Mouse (Mus musculus): ENCODE data around the gene Cbarp. TPM values are rescaled to one million over a fixed set of nuclear protein-coding genes. Genes with fewer than 3 reads are reported as not detected.

Gene Cbarp
- total and polyA plus RNA-seq, 3 experiments, result 5.5 to 74.4 (median 66.6) TPM

- Histone ChIP-seq H3K36me3 (replicated peaks) (peaks cover 50% of the 10 kb centered on the region), H3K4me3 (ENCODE audit: low read depth, low read length) (peak within 1 kb of the TSS; percentile 89), H3K27me3 (ENCODE audit: insufficient read depth, low read length) (no peaks in the 10 kb centered on the region), H3K4me1 (ENCODE audit: insufficient read depth, low read depth, low read length) (peaks cover 76% of the 10 kb centered on the region), H3K9me3 (replicated peaks) (no peaks in the 10 kb centered on the region)
- DNase-seq (ENCODE audit: low spot score) (peak; percentile 72), ATAC-seq (ENCODE audit: extremely low read depth, insufficient number of reproducible peaks, low FRiP score, poor library complexity, severe bottlenecking) (no peak)
- TF ChIP-seq CTCF (IDR thresholded peaks at IDR 0.05; ENCODE audit: low read depth, low read length), result no peak
- no peak for TF ChIP-seq POLR2AphosphoS5 (IDR thresholded peaks at IDR 0.05; ENCODE audit: insufficient replicate concordance, low read depth, low read length)
- no peak for TF ChIP-seq GATA2 (IDR thresholded peaks at IDR 0.05; ENCODE audit: borderline replicate concordance, low read depth, low read length)
- TF ChIP-seq TAL1 (conservative IDR thresholded peaks at IDR 0.05; ENCODE audit: low read depth, low read length), result no peak
- TF ChIP-seq GATA1 (IDR thresholded peaks at IDR 0.05; ENCODE audit: borderline replicate concordance, low read length), result no peak
These were observed 1.8 kb downstream of the Cbarp start, which contains the start of gene Atp5d for GRCm38 (mm10) chr10:80138553-80139438. Gene Atp5d, plus strand, starts transcription at chr10:80138632.

GRCm38 (mm10) chr10:80137626-80138552, 2.7 kb downstream of the Cbarp start:
- Histone ChIP-seq H3K4me1 (ENCODE audit: insufficient read depth, low read depth, low read length) (peaks cover 75% of the 10 kb centered on the region), H3K9me3 (replicated peaks) (no peaks in the 10 kb centered on the region), H3K27me3 (ENCODE audit: insufficient read depth, low read length) (no peaks in the 10 kb centered on the region), H3K36me3 (replicated peaks) (peaks cover 51% of the 10 kb centered on the region), H3K4me3 (ENCODE audit: low read depth, low read length) (peak overlapping the region; percentile 89)
- ATAC-seq (ENCODE audit: extremely low read depth, insufficient number of reproducible peaks, low FRiP score, poor library complexity, severe bottlenecking) (no peak), DNase-seq (ENCODE audit: low spot score) (no peak)
- no peak for TF ChIP-seq CTCF (IDR thresholded peaks at IDR 0.05; ENCODE audit: low read depth, low read length)
- TF ChIP-seq TAL1 (conservative IDR thresholded peaks at IDR 0.05; ENCODE audit: low read depth, low read length), result no peak
- TF ChIP-seq GATA1 (IDR thresholded peaks at IDR 0.05; ENCODE audit: borderline replicate concordance, low read length), result no peak
- no peak for TF ChIP-seq GATA2 (IDR thresholded peaks at IDR 0.05; ENCODE audit: borderline replicate concordance, low read depth, low read length)
- no peak for TF ChIP-seq POLR2AphosphoS5 (IDR thresholded peaks at IDR 0.05; ENCODE audit: insufficient replicate concordance, low read depth, low read length)

- Histone ChIP-seq H3K4me1 (ENCODE audit: insufficient read depth, low read depth, low read length) (peaks cover 73% of the 10 kb centered on the region), H3K36me3 (replicated peaks) (peaks cover 56% of the 10 kb centered on the region), H3K9me3 (replicated peaks) (no peaks in the 10 kb centered on the region), H3K27me3 (ENCODE audit: insufficient read depth, low read length) (no peaks in the 10 kb centered on the region; the same call in 1 of the 2 replicates), H3K4me3 (ENCODE audit: low read depth, low read length) (peak overlapping the region; percentile 46; the same call in 1 of the 2 replicates)
- DNase-seq (ENCODE audit: low spot score) (no peak), ATAC-seq (ENCODE audit: extremely low read depth, insufficient number of reproducible peaks, low FRiP score, poor library complexity, severe bottlenecking) (no peak)
- TF ChIP-seq GATA1 (IDR thresholded peaks at IDR 0.05; ENCODE audit: borderline replicate concordance, low read length) (no peak), POLR2AphosphoS5 (IDR thresholded peaks at IDR 0.05; ENCODE audit: insufficient replicate concordance, low read depth, low read length) (no peak)
These were observed 3.5 kb downstream of the Cbarp start for GRCm38 (mm10) chr10:80136952-80137625.

DNA sequence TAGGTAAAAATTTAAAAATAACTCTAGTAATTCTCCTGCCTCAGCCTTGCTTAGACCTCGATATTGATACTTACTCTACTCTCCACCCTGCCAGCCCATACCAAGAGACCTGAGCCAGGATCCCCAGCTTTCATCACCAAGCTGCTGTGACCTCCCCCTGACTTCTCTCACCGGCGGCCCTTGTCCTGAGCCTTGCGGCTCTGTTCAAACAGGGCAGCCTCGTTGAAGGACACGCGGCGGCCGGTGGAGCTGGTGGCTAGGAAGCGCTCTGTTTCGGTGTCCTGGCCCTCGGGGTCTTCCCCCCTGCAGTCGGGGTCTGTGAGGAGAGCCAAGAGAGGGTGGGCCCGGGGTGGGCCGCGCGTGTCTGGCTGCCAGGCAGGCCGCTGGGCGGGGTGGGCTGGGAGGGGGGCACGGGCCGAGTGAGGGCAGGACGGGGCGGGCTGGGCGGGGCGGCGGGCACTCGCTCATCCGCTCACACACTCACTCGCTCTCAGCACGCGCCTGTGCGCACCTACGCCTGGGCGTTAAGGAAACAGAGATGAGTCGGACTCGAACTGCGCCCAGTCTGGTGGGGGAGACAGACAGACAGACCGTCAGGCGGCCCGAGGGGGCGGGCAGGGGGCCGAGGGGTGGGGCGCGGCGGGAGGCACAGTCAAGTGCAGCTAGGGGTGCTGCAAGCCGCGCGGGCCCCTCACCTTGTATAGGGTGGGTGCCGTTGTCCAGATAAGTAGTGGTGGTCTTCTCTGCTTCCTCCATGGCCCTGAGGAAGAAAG, 4.3 kb downstream of the Cbarp start:
- Histone ChIP-seq H3K9me3 (replicated peaks) (peaks cover 2% of the 10 kb centered on the region; the same call in 1 of the 2 replicates), H3K4me3 (ENCODE audit: low read depth, low read length) (no peak overlapping the region), H3K4me1 (ENCODE audit: insufficient read depth, low read depth, low read length) (peaks cover 74% of the 10 kb centered on the region), H3K27me3 (ENCODE audit: insufficient read depth, low read length) (no peaks in the 10 kb centered on the region; the same call in 1 of the 2 replicates), H3K36me3 (replicated peaks) (peaks cover 64% of the 10 kb centered on the region)
- DNase-seq (ENCODE audit: low spot score) (no peak), ATAC-seq (ENCODE audit: extremely low read depth, insufficient number of reproducible peaks, low FRiP score, poor library complexity, severe bottlenecking) (no peak)
- no peak for TF ChIP-seq TAL1 (conservative IDR thresholded peaks at IDR 0.05; ENCODE audit: low read depth, low read length)
- TF ChIP-seq POLR2AphosphoS5 (IDR thresholded peaks at IDR 0.05; ENCODE audit: insufficient replicate concordance, low read depth, low read length), result no peak
- TF ChIP-seq GATA2 (IDR thresholded peaks at IDR 0.05; ENCODE audit: borderline replicate concordance, low read depth, low read length), result no peak
- no peak for TF ChIP-seq GATA1 (IDR thresholded peaks at IDR 0.05; ENCODE audit: borderline replicate concordance, low read length)
- no peak for TF ChIP-seq CTCF (IDR thresholded peaks at IDR 0.05; ENCODE audit: low read depth, low read length)

DNA sequence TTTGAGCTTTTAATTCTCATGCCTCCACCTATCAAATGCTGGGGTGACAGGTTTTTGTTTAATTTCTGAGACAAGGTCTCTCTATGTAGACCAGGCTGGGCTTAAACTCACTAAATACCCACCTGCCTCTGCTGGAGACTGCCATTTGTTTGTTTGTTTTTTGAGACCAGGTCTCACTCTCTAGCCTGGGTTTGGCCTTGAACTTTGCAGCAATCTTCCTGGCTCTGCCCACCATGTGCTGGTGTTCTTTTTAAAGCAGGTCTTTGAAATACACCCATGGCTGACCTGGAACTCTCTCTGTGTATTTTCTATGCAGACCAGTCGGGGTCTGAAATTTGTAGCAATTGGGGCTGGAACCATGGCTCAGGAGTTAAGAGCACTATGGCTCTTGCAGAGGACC, 5.0 kb downstream of the Cbarp start:
- H3K4me1 ChIP-seq (ENCODE audit: insufficient read depth, low read depth, low read length), result peaks cover 73% of the 10 kb centered on the region
- no peak for TF ChIP-seq GATA1 (IDR thresholded peaks at IDR 0.05; ENCODE audit: borderline replicate concordance, low read length)
- TF ChIP-seq GATA2 (IDR thresholded peaks at IDR 0.05; ENCODE audit: borderline replicate concordance, low read depth, low read length), result no peak
- TF ChIP-seq TAL1 (conservative IDR thresholded peaks at IDR 0.05; ENCODE audit: low read depth, low read length), result no peak
- no peak for TF ChIP-seq CTCF (IDR thresholded peaks at IDR 0.05; ENCODE audit: low read depth, low read length)
- TF ChIP-seq POLR2AphosphoS5 (IDR thresholded peaks at IDR 0.05; ENCODE audit: insufficient replicate concordance, low read depth, low read length), result no peak
- peaks cover 71% of the 10 kb centered on the region for H3K36me3 ChIP-seq (replicated peaks)
- peaks cover 7% of the 10 kb centered on the region; the same call in 1 of the 2 replicates for H3K9me3 ChIP-seq (replicated peaks)
- DNase-seq (ENCODE audit: low spot score) (no peak), ATAC-seq (ENCODE audit: extremely low read depth, insufficient number of reproducible peaks, low FRiP score, poor library complexity, severe bottlenecking) (no peak)
- no peak overlapping the region for H3K4me3 ChIP-seq (ENCODE audit: low read depth, low read length)
- no peaks in the 10 kb centered on the region; the same call in 1 of the 2 replicates for H3K27me3 ChIP-seq (ENCODE audit: insufficient read depth, low read length)

Data from G1E (cell line).